Mouse (Mus musculus) intestine, postnatal 0 days (tissue): ENCODE results near the gene B230217C12Rik. TPM values are rescaled to one million over a fixed set of nuclear protein-coding genes. Genes with fewer than 3 reads are reported as not detected.
A peak's percentile ranks its signal among the peaks of the same experiment; 100 is the strongest.

ENCODE experiments used
- ATAC-seq: fragments of 200-750 bp; cut with Nextera tagmentation; 2 replicates; pipeline ENCODE4 v1.8.0; 2017; ENCODE audit warnings: mild to moderate bottlenecking, moderate TSS enrichment, moderate library complexity
- H3K27ac ChIP-seq: fragments of 300-500 bp; sonication (generic); 2 replicates; pipeline ENCODE4 v1.5.1; 2014; ENCODE audit warnings: mild to moderate bottlenecking, low read depth, low read length, moderate library complexity
- H3K27me3 ChIP-seq: fragments of 300-500 bp; sonication (generic); replicated peaks from 2 replicates; pipeline ENCODE4 v1.6.1; 2014; ENCODE audit warnings: low read length, mixed read lengths; ENCODE audit not compliant: control insufficient read depth, insufficient read depth
- H3K36me3 ChIP-seq: fragments of 300-500 bp; sonication (generic); 2 replicates; pipeline ENCODE4 v1.6.1; 2014; ENCODE audit warnings: mild to moderate bottlenecking, moderate library complexity; ENCODE audit not compliant: control insufficient read depth, insufficient read depth
- H3K4me1 ChIP-seq: fragments of 300-500 bp; sonication (generic); replicated peaks from 2 replicates; pipeline ENCODE4 v1.6.1; 2014; ENCODE audit warnings: antibody characterized with exemption, low read length, mixed read lengths; ENCODE audit not compliant: control insufficient read depth, insufficient read depth
- H3K4me2 ChIP-seq: fragments of 300-500 bp; sonication (generic); replicated peaks from 2 replicates; pipeline ENCODE4 v1.6.1; 2014; ENCODE audit warnings: low read depth, mild to moderate bottlenecking, moderate library complexity
- H3K4me3 ChIP-seq: fragments of 300-500 bp; sonication (generic); 2 replicates; pipeline ENCODE4 v1.5.1; 2014; ENCODE audit warnings: low read depth, low read length
- H3K9ac ChIP-seq: fragments of 300-500 bp; sonication (generic); 2 replicates; pipeline ENCODE4 v1.6.1; 2014; ENCODE audit warnings: mild to moderate bottlenecking, low read depth, low read length
- H3K9me3 ChIP-seq: fragments of 300-500 bp; sonication (generic); 2 replicates; pipeline ENCODE4 v1.6.1; 2016; ENCODE audit warnings: mixed run types; ENCODE audit not compliant: control insufficient read depth
- CTCF ChIP-seq: sonication (generic); IDR thresholded peaks from 2 replicates; pipeline ENCODE4 v1.5.1; 2016; ENCODE audit warnings: low read depth, mild to moderate bottlenecking, control low read depth, antibody characterized with exemption, moderate library complexity
- WGBS: fragments of 180-500 bp; shearing (Covaris S2); extraction: QIAGEN DNeasy Blood & Tissue Kit; methylation state at CpG from one replicate; pipeline ENCODE4 v1.1.7; 2014; 5-methylcytosine and 5-hydroxymethylcytosine counted together
- polyA plus RNA-seq: library from polyadenylated mRNA; unstranded; fragments of >200 nt; fragmentation: Nextera tagmentation; extraction: Ambion mirVana; gene quantifications from 2 replicates; pipeline ENCODE4 v1.2.1, GENCODE M21; 2015

The B230217C12Rik gene
- polyA plus RNA-seq, 1 experiment from 2014 or later = 1.8 TPM

DNA sequence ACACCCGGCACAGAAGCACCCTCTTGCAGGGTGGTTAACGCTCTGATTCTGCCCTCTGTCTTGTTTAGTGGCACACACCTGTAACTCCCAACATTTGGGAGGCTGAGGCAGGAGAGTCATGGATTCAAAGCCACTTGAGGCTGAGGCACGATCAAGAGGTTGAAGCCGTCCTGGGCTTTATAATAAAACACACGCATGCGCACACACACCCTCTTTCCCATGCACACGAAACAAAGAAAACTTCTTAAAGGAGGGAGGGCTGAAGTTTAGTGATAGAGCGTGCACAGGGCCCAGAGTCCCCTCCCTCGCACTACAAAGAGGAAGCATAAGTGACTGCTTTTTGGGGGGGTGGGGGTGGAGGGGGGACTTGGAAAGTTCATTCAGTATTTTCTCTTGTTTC is 14.6 kb upstream of the B230217C12Rik start:
- no peak for TF ChIP-seq CTCF
- no peaks in the 10 kb centered on the region for H3K9me3 ChIP-seq
- ATAC-seq = no peak
- peak overlapping the region; percentile 28; the same call in 1 of the 2 replicates for H3K27ac ChIP-seq
- H3K4me3 ChIP-seq = no peak overlapping the region
- H3K9ac ChIP-seq = no peak overlapping the region
- WGBS = 54% methylated on average over 9 of the region's 9 CpGs
- no peaks in the 10 kb centered on the region for H3K27me3 ChIP-seq
- H3K4me1 ChIP-seq = peaks cover 7% of the 10 kb centered on the region; the same call in 1 of the 2 replicates
- H3K4me2 ChIP-seq = no peak overlapping the region
- H3K36me3 ChIP-seq = peaks cover 68% of the 10 kb centered on the region

DNA sequence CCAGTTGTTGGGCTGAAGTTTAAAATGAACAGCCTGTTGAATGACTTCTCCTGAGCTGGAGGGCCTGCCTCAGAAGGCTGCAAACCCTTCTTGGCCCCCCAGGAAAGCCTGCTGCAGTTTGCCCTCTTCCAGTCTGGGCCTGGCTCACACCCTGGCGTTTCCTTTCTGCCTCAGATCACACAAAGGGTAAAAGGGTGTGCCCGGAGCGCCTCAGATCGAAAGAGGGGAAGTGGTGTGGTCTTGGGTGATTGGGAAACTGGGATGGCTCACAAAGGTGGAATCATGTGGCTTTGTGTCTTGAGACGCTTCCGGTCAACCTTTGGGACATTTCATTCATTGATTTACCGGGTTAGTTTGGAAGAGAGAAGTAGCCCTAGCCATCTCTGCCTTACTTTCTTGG is 14.2 kb upstream of the B230217C12Rik start:
- Histone ChIP-seq H3K4me3 (no peak overlapping the region), H3K4me2 (no peak overlapping the region), H3K27me3 (no peaks in the 10 kb centered on the region), H3K36me3 (peaks cover 65% of the 10 kb centered on the region), H3K4me1 (peaks cover 7% of the 10 kb centered on the region; the same call in 1 of the 2 replicates), H3K27ac (peak overlapping the region; percentile 28; the same call in 1 of the 2 replicates), H3K9me3 (no peaks in the 10 kb centered on the region), H3K9ac (no peak overlapping the region)
- TF ChIP-seq CTCF = no peak
- ATAC-seq = no peak
- 44% methylated on average over 7 of the region's 7 CpGs for WGBS

DNA sequence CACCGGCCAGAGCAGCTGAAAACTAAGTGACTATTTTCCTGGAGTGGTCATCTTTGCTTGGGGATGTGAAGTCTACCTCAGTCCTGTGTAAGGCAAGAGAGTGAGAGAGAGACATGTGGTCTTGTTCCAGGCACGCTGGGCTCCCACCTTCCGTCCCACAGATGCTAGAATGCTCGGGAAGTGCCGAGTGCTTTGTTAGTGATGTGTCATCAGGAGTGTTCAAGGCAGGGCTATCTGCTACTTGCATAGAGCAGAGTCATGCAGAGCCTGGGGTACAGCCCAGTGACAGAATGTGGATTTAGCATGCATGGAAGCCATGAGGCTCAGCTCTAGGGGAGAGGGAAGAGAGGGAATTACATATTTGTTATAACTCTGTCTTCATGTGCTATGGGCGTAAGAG is 12.9 kb upstream of the B230217C12Rik start:
- TF ChIP-seq CTCF = no peak
- Histone ChIP-seq H3K27me3 (no peaks in the 10 kb centered on the region), H3K4me3 (no peak overlapping the region), H3K4me1 (peaks cover 7% of the 10 kb centered on the region; the same call in 1 of the 2 replicates), H3K9me3 (no peaks in the 10 kb centered on the region), H3K27ac (no peak overlapping the region), H3K36me3 (peaks cover 74% of the 10 kb centered on the region), H3K9ac (no peak overlapping the region), H3K4me2 (no peak overlapping the region)
- ATAC-seq = no peak
- 88% methylated on average over 6 of the region's 6 CpGs for WGBS

DNA sequence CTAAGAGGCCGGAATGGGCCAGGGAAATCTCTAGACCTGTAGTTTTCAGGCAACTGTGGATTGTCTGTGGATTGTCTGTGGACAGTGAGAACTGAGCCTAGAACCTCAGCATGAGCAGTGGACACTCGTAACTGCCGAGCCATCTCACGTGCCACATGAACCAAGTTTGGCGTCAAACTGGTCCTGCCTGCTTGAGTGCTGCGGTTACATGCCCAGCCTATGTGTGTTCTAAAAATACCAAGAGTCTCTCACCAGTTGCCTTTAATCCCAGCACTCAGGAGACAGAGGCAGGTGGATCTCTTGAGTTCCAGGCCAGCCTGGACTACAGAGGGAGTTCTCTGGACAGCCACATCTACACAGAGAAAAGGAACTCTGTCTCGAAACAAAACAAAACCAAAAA is 11.2 kb upstream of the B230217C12Rik start:
- Histone ChIP-seq H3K4me2 (no peak overlapping the region), H3K27me3 (no peaks in the 10 kb centered on the region), H3K9ac (no peak overlapping the region), H3K9me3 (no peaks in the 10 kb centered on the region), H3K27ac (no peak overlapping the region), H3K4me1 (peaks cover 7% of the 10 kb centered on the region; the same call in 1 of the 2 replicates), H3K4me3 (no peak overlapping the region), H3K36me3 (peaks cover 76% of the 10 kb centered on the region)
- TF ChIP-seq CTCF = no peak
- WGBS = 89% methylated on average over 7 of the region's 7 CpGs
- ATAC-seq = no peak

DNA sequence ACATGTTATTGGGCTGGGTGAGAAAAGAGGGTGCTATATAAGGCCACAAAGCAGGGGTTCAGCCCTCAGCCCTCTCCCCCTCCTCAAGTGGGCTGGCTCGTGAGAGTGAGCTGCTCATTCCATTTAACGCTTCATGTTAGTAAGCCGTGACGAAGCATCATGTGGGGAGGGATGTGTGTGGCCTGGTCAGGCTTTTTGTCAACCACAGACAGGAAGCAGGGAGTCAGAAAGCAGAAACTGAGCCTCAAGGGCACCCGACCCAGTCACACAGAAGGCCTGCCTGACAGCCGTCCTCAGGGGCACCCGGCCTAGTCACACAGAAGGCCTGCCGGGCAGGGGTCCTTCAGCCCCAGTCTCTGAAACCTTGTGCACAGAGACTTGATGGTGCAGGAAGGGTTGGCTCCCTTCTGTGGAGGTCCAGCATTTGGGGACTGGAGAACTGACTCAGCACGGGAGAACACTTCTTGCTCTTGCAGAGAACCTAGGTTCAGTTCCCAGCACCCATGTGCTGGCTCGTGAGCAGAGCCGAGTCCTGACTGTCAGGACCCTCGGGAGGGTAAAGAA is 10.6 kb upstream of the B230217C12Rik start:
- H3K27ac ChIP-seq = no peak overlapping the region
- 85% methylated on average over 12 of the region's 12 CpGs for WGBS
- peaks cover 7% of the 10 kb centered on the region; the same call in 1 of the 2 replicates for H3K4me1 ChIP-seq
- no peak overlapping the region for H3K9ac ChIP-seq
- no peak for ATAC-seq
- no peak overlapping the region for H3K4me3 ChIP-seq
- TF ChIP-seq CTCF = no peak
- H3K36me3 ChIP-seq = peaks cover 76% of the 10 kb centered on the region
- H3K4me2 ChIP-seq = no peak overlapping the region
- no peaks in the 10 kb centered on the region for H3K27me3 ChIP-seq
- no peaks in the 10 kb centered on the region for H3K9me3 ChIP-seq

DNA sequence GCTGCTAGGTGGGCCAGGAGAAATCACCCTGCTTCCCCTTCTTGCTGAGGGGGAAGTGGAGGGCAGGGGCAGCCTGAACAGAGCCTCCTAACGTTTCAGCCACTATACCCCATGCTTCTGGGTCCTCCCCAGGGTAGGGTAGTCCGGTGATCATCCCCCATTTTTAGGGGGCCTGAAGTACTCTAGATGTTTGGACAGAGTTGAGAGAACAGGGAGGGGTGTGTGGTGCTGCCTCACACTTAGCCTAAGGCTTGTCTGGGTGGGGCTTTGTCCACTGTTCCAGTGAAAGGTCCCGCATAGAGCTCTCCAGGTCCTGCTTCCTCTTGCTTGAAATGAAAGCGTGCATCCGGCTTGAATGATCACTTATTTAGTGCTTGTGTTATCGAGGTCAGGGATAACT is 10.1 kb upstream of the B230217C12Rik start:
- H3K36me3 ChIP-seq = peaks cover 76% of the 10 kb centered on the region

More for the DNA sequence above, 10.1 kb upstream of the B230217C12Rik start:
- no peak overlapping the region for H3K4me2 ChIP-seq
- H3K4me1 ChIP-seq = peaks cover 7% of the 10 kb centered on the region; the same call in 1 of the 2 replicates
- no peak for ATAC-seq
- H3K9me3 ChIP-seq = no peaks in the 10 kb centered on the region
- H3K27ac ChIP-seq = no peak overlapping the region
- H3K9ac ChIP-seq = no peak overlapping the region
- no peaks in the 10 kb centered on the region for H3K27me3 ChIP-seq
- TF ChIP-seq CTCF = no peak
- H3K4me3 ChIP-seq = no peak overlapping the region
- whole genome bisulfite sequencing = 70% methylated on average over 6 of the region's 6 CpGs
